Mouse (Mus musculus) olfactory bulb, adult 2 months (tissue): ENCODE data around the gene Tomm20.

ENCODE experiments used
- CTCF ChIP-seq: fragments of 200-500 bp; IDR thresholded peaks from 2 replicates; pipeline ENCODE4 v1.5.1; 2012; ENCODE audit warnings: low read depth, mild to moderate bottlenecking, low read length, moderate library complexity; ENCODE audit not compliant: insufficient read depth
- POLR2A ChIP-seq: fragments of 200-500 bp; IDR thresholded peaks from 2 replicates; pipeline ENCODE4 v1.6.1; 2012; ENCODE audit warnings: mild to moderate bottlenecking, low read depth, low read length, moderate library complexity; ENCODE audit not compliant: insufficient read depth

GRCm38 (mm10) chr8:126928755-126929505, 16.7 kb downstream of the Tomm20 start:
- TF ChIP-seq POLR2A (no peak), CTCF (no peak)
